Mouse (Mus musculus) heart, adult 18-20 months (tissue): ENCODE data around the gene Rtn4. TPM values are rescaled to one million over a fixed set of nuclear protein-coding genes. Genes with fewer than 3 reads are reported as not detected.
"Not testable (repeated sequence)": the region's sequence is repeated elsewhere in the genome, so short reads cannot be mapped to it uniquely, and the experiment has no call there.

Source experiments
- DNase-seq, 2 experiments: peaks; one replicate each; pipeline ENCODE4 v3.0.0; 2021 to 2022; ENCODE audit warnings: mixed read lengths in 1 of 2
- long read RNA-seq, 2 experiments: library from polyadenylated mRNA; stranded (forward); transcript quantifications; one replicate each; pipeline ENCODE4 v2.0.0; 2021
- total RNA-seq, 2 experiments: library from RNA; stranded (reverse); gene quantifications; 2 replicates each; pipeline ENCODE4 v1.2.3; 2021

Gene Rtn4
- total RNA-seq, result 100 to 1,000 TPM in 1 of 2 experiments, 10 to 100 TPM in 1; 93.0 to 102 TPM
- long read RNA-seq, experiment 1, partial matches to known transcripts, result 2 of 13 reads
- long read RNA-seq, experiment 1, other reads (novel, unspliced or antisense), result 9 of 13 reads
- long read RNA-seq, experiment 2, partial matches to known transcripts, result 0 of 6 reads
- long read RNA-seq, experiment 2, other reads (novel, unspliced or antisense), result 5 of 6 reads

- DNase-seq, result peak; percentile 98 to 99
Measured at GRCm38 (mm10) chr11:29692683-29693272, at the start of gene Rtn4. Gene Rtn4, plus strand, starts transcription at chr11:29692947.

GRCm38 (mm10) chr11:29644421-29644820 is 48.3 kb upstream of the Rtn4 start:
- no peak for DNase-seq

GRCm38 (mm10) chr11:29645411-29646066 is 47.2 kb upstream of the Rtn4 start:
- DNase-seq, result peak; percentile 35 to 42

GRCm38 (mm10) chr11:29647568-29648319 is 45.0 kb upstream of the Rtn4 start:
- DNase-seq, result no peak

GRCm38 (mm10) chr11:29655381-29655780 is 37.4 kb upstream of the Rtn4 start:
- DNase-seq, result not testable (repeated sequence)

- DNase-seq, result no peak
Measured at GRCm38 (mm10) chr11:29660740-29661139, 32.0 kb upstream of the Rtn4 start.

- DNase-seq, result no peak
Measured at GRCm38 (mm10) chr11:29667634-29668033, 25.1 kb upstream of the Rtn4 start.

- no peak for DNase-seq
Measured at GRCm38 (mm10) chr11:29669706-29670105, 23.0 kb upstream of the Rtn4 start.

GRCm38 (mm10) chr11:29673359-29673758 is 19.4 kb upstream of the Rtn4 start:
- DNase-seq, result no peak

- DNase-seq, result no peak
Measured at GRCm38 (mm10) chr11:29676718-29677117, 16.0 kb upstream of the Rtn4 start.

- DNase-seq, result no peak
Measured at GRCm38 (mm10) chr11:29679942-29680341, 12.8 kb upstream of the Rtn4 start.

GRCm38 (mm10) chr11:29680771-29681170 is 12.0 kb upstream of the Rtn4 start:
- no peak for DNase-seq

- DNase-seq, result no peak
Measured at GRCm38 (mm10) chr11:29684272-29684671, 8.5 kb upstream of the Rtn4 start.

- DNase-seq, result no peak
Measured at GRCm38 (mm10) chr11:29686176-29686575, 6.6 kb upstream of the Rtn4 start.

- no peak for DNase-seq
Measured at GRCm38 (mm10) chr11:29691556-29691955, 1.2 kb upstream of the Rtn4 start.

GRCm38 (mm10) chr11:29692111-29692682 is 550 bp upstream of the Rtn4 start:
- peak; percentile 59 to 65 for DNase-seq

GRCm38 (mm10) chr11:29693576-29694410 is 1.0 kb downstream of the Rtn4 start:
- peak; percentile 90 to 91 for DNase-seq

GRCm38 (mm10) chr11:29694754-29695153 is 2.0 kb downstream of the Rtn4 start:
- no peak for DNase-seq

GRCm38 (mm10) chr11:29702721-29703120 is 10.0 kb downstream of the Rtn4 start:
- peak; percentile 34 to 52 for DNase-seq

- DNase-seq, result no peak
Measured at GRCm38 (mm10) chr11:29705263-29705662, 12.5 kb downstream of the Rtn4 start.

- no peak for DNase-seq
Measured at GRCm38 (mm10) chr11:29706845-29707244, 14.1 kb downstream of the Rtn4 start.

- no peak for DNase-seq
Measured at GRCm38 (mm10) chr11:29709512-29709911, 16.8 kb downstream of the Rtn4 start.
